Mouse (Mus musculus) G1E-ER4 (cell line): ENCODE measurements around the gene S100a16. TPM values are rescaled to one million over a fixed set of nuclear protein-coding genes. Genes with fewer than 3 reads are reported as not detected.

Experiments used
- GATA1 ChIP-seq: IDR thresholded peaks from one replicate; pipeline ENCODE4 v1.8.0; 2012; ENCODE audit warnings: low read length, inconsistent platforms
- polyA plus RNA-seq: library from polyadenylated mRNA; stranded (reverse); fragments of >175 nt; gene quantifications from 2 replicates; pipeline ENCODE4 v1.2.3, GENCODE M21; 2012

The S100a16 gene
- polyA plus RNA-seq, 1 experiment, result not detected

GRCm38 (mm10) chr3:90589947-90590346 lies 52.9 kb downstream of the S100a16 start, which contains the start of gene S100a2:
S100a2 (plus strand) TSS chr3:90590247.
- TF ChIP-seq GATA1, result no peak

Other genes starting within 250 kb of the S100a16 start
- 3.0 and 3.6 TPM in 2 replicates for gene Gatad2b, start 244.1 kb upstream of the S100a16 start, polyA plus RNA-seq
- gene Slc27a3, start 147.3 kb upstream of the S100a16 start, polyA plus RNA-seq, result 2.0 and 3.4 TPM in 2 replicates
- 36.0 and 41.9 TPM in 2 replicates for gene Ints3, start 103.6 kb upstream of the S100a16 start, polyA plus RNA-seq
- gene Npr1, start 71.4 kb upstream of the S100a16 start, polyA plus RNA-seq, result 0.15 and 0.50 TPM in 2 replicates
- gene Ilf2, start 61.1 kb upstream of the S100a16 start, polyA plus RNA-seq, result 20.2 and 32.3 TPM in 2 replicates
- gene Snapin, start 46.2 kb upstream of the S100a16 start, polyA plus RNA-seq, result 3.2 and 3.8 TPM in 2 replicates
- gene Chtop, start 27.8 kb upstream of the S100a16 start, polyA plus RNA-seq, result 97.1 and 144 TPM in 2 replicates
- gene S100a1, start 22.9 kb upstream of the S100a16 start, polyA plus RNA-seq, result 1.1 and 3.2 TPM in 2 replicates
- gene S100a13, start 22.8 kb upstream of the S100a16 start, polyA plus RNA-seq, result 3.5 and 3.8 TPM in 2 replicates
- not detected in 2 replicates for gene S100a14, start 10.4 kb upstream of the S100a16 start, polyA plus RNA-seq
- not detected in 2 replicates for gene S100a3, start 23.3 kb downstream of the S100a16 start, polyA plus RNA-seq
- gene S100a2, start 53.0 kb downstream of the S100a16 start, polyA plus RNA-seq, result not detected in 2 replicates
- gene Gm42674, start 64.7 kb downstream of the S100a16 start, polyA plus RNA-seq, result not detected in 2 replicates
- gene S100a4, start 66.5 kb downstream of the S100a16 start, polyA plus RNA-seq, result not detected in 2 replicates
- not detected in 2 replicates for gene S100a5, start 71.3 kb downstream of the S100a16 start, polyA plus RNA-seq
- not detected in 2 replicates for gene S100a6, start 75.6 kb downstream of the S100a16 start, polyA plus RNA-seq
- not detected in 2 replicates for gene S100a7a, start 116.8 kb downstream of the S100a16 start, polyA plus RNA-seq
- not detected in 2 replicates for gene S100a8, start 131.7 kb downstream of the S100a16 start, polyA plus RNA-seq
- not detected in 2 replicates for gene S100a9, start 158.5 kb downstream of the S100a16 start, polyA plus RNA-seq
- not detected in 2 replicates for gene Pglyrp4, start 189.7 kb downstream of the S100a16 start, polyA plus RNA-seq
- gene Gm5849, start 240.6 kb downstream of the S100a16 start, polyA plus RNA-seq, result not detected in 2 replicates